Mouse (Mus musculus) embryonic fibroblast, embryonic 13.5 days (primary cell): ENCODE results near the gene Ptprb.

Experiments
- CTCF ChIP-seq: IDR thresholded peaks from 2 replicates; pipeline ENCODE4 v1.5.1; 2011; ENCODE audit warnings: mild to moderate bottlenecking, control low read depth, low read length, moderate library complexity, borderline replicate concordance; ENCODE audit not compliant: insufficient read depth
- POLR2A ChIP-seq: IDR thresholded peaks from 2 replicates; pipeline ENCODE4 v1.6.1; 2011; ENCODE audit warnings: low read depth, mild to moderate bottlenecking, control low read depth, low read length, moderate library complexity

DNA sequence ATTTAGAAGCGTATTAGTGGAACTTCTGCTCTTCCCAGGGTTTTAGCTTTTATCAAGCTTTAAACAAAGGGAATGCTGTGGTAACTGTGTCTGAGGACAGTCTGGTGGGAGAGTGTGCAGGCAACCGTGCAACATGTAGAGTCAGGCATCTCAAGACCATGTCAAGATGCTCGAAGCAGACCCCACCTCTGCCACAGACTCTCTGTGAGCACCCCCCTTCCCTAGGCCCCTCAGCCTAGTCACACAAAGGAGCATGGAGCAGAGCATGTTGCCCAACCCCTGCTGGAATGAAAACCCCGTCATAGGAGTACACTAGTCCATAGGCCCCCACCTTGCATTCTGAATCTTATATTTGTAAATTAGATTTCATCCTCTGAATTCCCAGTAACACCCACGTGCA lies 13.8 kb upstream of the Ptprb start:
- TF ChIP-seq CTCF, result no peak
- TF ChIP-seq POLR2A, result no peak
